Mouse (Mus musculus): ENCODE data around the gene Il10rb. TPM values are rescaled to one million over a fixed set of nuclear protein-coding genes. Genes with fewer than 3 reads are reported as not detected.
A peak's percentile ranks its signal among the peaks of the same experiment; 100 is the strongest.

The Il10rb gene
- polyA plus RNA-seq, 1 experiment from 2014 or later, result 52.3 TPM

DNA sequence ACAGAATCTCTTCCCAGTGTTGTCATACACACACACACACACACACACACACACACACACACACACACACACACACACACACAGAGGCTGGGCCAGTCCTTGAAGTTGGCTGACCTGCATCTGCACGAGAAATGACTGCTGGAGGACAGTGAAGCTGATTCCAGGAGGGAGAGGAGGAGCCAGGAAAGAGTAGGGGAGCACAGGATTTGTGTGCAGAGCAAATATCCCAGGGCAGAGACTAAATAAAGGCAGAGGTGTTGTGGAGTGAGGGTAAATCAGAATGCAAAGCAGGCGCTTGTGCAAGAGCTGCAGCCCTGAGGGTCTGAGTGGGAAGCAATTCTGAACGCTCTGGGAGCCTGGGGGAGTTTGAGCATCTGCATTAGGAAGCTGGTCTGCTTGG is 45.8 kb upstream of the Il10rb start:
- DNase-seq (ENCODE audit: low spot score), result no peak

DNA sequence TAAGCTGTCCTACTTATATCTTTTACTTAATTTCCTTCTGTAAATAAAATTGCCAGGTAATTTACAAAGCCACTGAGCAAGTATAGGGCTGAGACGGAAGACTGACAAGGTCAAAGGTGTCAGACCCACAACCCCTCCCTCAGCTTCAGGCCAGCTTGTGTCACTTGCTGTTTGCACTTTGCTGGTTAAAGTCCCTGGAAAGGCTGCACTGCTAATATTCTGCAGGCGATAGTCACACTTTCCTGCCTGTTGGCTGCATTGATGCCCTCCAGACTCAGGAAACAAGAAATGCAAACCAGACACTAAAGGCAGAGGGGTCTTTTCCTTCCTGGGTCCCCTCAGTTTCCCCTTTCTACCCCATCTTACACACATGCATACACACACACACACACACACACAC is 44.0 kb upstream of the Il10rb start:
- WGBS, result 61% methylated on average over 2 of the region's 2 CpGs
- DNase-seq (ENCODE audit: low spot score) (no peak), ATAC-seq (ENCODE audit: low FRiP score, low TSS enrichment) (no peak)
- H3K9ac ChIP-seq (ENCODE audit: low read length), result no peak overlapping the region
- H3K9me3 ChIP-seq (ENCODE audit: control insufficient read depth, low read length), result no peaks in the 10 kb centered on the region
- H3K27ac ChIP-seq (replicated peaks), result peak overlapping the region; percentile 30; the same call in 1 of the 2 replicates
- H3K36me3 ChIP-seq (ENCODE audit: control insufficient read depth, insufficient read depth, low read length), result no peaks in the 10 kb centered on the region
- TF ChIP-seq CTCF (IDR thresholded peaks at IDR 0.05; ENCODE audit: low read depth) (no peak), EP300 (optimal IDR thresholded peaks at IDR 0.05) (no peak)
- no peaks in the 10 kb centered on the region for H3K4me1 ChIP-seq (replicated peaks; ENCODE audit: control insufficient read depth, insufficient read depth)
- no peak overlapping the region for H3K4me3 ChIP-seq (ENCODE audit: low read depth, low read length)
- no peaks in the 10 kb centered on the region for H3K27me3 ChIP-seq (ENCODE audit: control insufficient read depth, insufficient read depth, low read length)
- H3K4me2 ChIP-seq (replicated peaks; ENCODE audit: low read depth), result no peak overlapping the region

More for the DNA sequence above, 45.8 kb upstream of the Il10rb start:
- TF ChIP-seq EP300 (optimal IDR thresholded peaks at IDR 0.05), result no peak
- TF ChIP-seq CTCF (IDR thresholded peaks at IDR 0.05; ENCODE audit: low read depth), result no peak
- Histone ChIP-seq H3K27ac (replicated peaks) (no peak overlapping the region), H3K9me3 (ENCODE audit: control insufficient read depth, low read length) (no peaks in the 10 kb centered on the region), H3K27me3 (ENCODE audit: control insufficient read depth, insufficient read depth, low read length) (no peaks in the 10 kb centered on the region), H3K36me3 (ENCODE audit: control insufficient read depth, insufficient read depth, low read length) (no peaks in the 10 kb centered on the region), H3K4me3 (ENCODE audit: low read depth, low read length) (no peak overlapping the region), H3K4me2 (replicated peaks; ENCODE audit: low read depth) (no peak overlapping the region), H3K9ac (ENCODE audit: low read length) (no peak overlapping the region), H3K4me1 (replicated peaks; ENCODE audit: control insufficient read depth, insufficient read depth) (no peaks in the 10 kb centered on the region)
- 52% methylated on average over 3 of the region's 3 CpGs for WGBS
- ATAC-seq (ENCODE audit: low FRiP score, low TSS enrichment), result no peak

GRCm38 (mm10) chr16:91362616-91363272 is 43.2 kb upstream of the Il10rb start:
- no peak for TF ChIP-seq CTCF (IDR thresholded peaks at IDR 0.05; ENCODE audit: low read depth)
- no peaks in the 10 kb centered on the region for H3K27me3 ChIP-seq (ENCODE audit: control insufficient read depth, insufficient read depth, low read length)
- no peaks in the 10 kb centered on the region for H3K36me3 ChIP-seq (ENCODE audit: control insufficient read depth, insufficient read depth, low read length)
- no peak for DNase-seq (ENCODE audit: low spot score)
- H3K27ac ChIP-seq (replicated peaks), result peak overlapping the region; percentile 71
- 36% methylated on average over 12 of the region's 12 CpGs for WGBS
- H3K4me3 ChIP-seq (ENCODE audit: low read depth, low read length), result no peak overlapping the region
- no peak overlapping the region for H3K4me2 ChIP-seq (replicated peaks; ENCODE audit: low read depth)
- H3K4me1 ChIP-seq (replicated peaks; ENCODE audit: control insufficient read depth, insufficient read depth), result no peaks in the 10 kb centered on the region
- ATAC-seq (ENCODE audit: low FRiP score, low TSS enrichment), result no peak
- H3K9ac ChIP-seq (ENCODE audit: low read length), result no peak overlapping the region
- H3K9me3 ChIP-seq (ENCODE audit: control insufficient read depth, low read length), result no peaks in the 10 kb centered on the region

- WGBS, result 17% methylated on average over 3 of the region's 3 CpGs
- DNase-seq (ENCODE audit: low spot score) (no peak), ATAC-seq (ENCODE audit: low FRiP score, low TSS enrichment) (peak; percentile 35; the same call in 1 of the 2 replicates)
- H3K4me1 ChIP-seq (replicated peaks; ENCODE audit: control insufficient read depth, insufficient read depth), result no peaks in the 10 kb centered on the region
- H3K4me2 ChIP-seq (replicated peaks; ENCODE audit: low read depth), result no peak overlapping the region
- peak overlapping the region; percentile 71 for H3K27ac ChIP-seq (replicated peaks)
- H3K27me3 ChIP-seq (ENCODE audit: control insufficient read depth, insufficient read depth, low read length), result no peaks in the 10 kb centered on the region
- no peaks in the 10 kb centered on the region for H3K9me3 ChIP-seq (ENCODE audit: control insufficient read depth, low read length)
- TF ChIP-seq CTCF (IDR thresholded peaks at IDR 0.05; ENCODE audit: low read depth), result no peak
- TF ChIP-seq EP300 (optimal IDR thresholded peaks at IDR 0.05), result no peak
- H3K36me3 ChIP-seq (ENCODE audit: control insufficient read depth, insufficient read depth, low read length), result no peaks in the 10 kb centered on the region
- H3K4me3 ChIP-seq (ENCODE audit: low read depth, low read length), result no peak overlapping the region
- H3K9ac ChIP-seq (ENCODE audit: low read length), result no peak overlapping the region
Observed at GRCm38 (mm10) chr16:91363483-91363882, 42.5 kb upstream of the Il10rb start.

GRCm38 (mm10) chr16:91366567-91366966 is 39.4 kb upstream of the Il10rb start:
- H3K27me3 ChIP-seq (ENCODE audit: control insufficient read depth, insufficient read depth, low read length), result no peaks in the 10 kb centered on the region
- no peak overlapping the region for H3K9ac ChIP-seq (ENCODE audit: low read length)
- TF ChIP-seq EP300 (optimal IDR thresholded peaks at IDR 0.05), result no peak
- no peak for TF ChIP-seq CTCF (IDR thresholded peaks at IDR 0.05; ENCODE audit: low read depth)
- ATAC-seq (ENCODE audit: low FRiP score, low TSS enrichment) (0 out of 2 replicates have a peak, but pooled peaks have one; percentile 22), DNase-seq (ENCODE audit: low spot score) (no peak)
- H3K4me1 ChIP-seq (replicated peaks; ENCODE audit: control insufficient read depth, insufficient read depth), result no peaks in the 10 kb centered on the region
- H3K27ac ChIP-seq (replicated peaks), result 0 out of 2 replicates have a peak overlapping the region, but pooled peaks have one; percentile 13
- no peak overlapping the region for H3K4me3 ChIP-seq (ENCODE audit: low read depth, low read length)
- H3K4me2 ChIP-seq (replicated peaks; ENCODE audit: low read depth), result no peak overlapping the region
- H3K9me3 ChIP-seq (ENCODE audit: control insufficient read depth, low read length), result no peaks in the 10 kb centered on the region
- H3K36me3 ChIP-seq (ENCODE audit: control insufficient read depth, insufficient read depth, low read length), result no peaks in the 10 kb centered on the region

GRCm38 (mm10) chr16:91367066-91367465 is 38.9 kb upstream of the Il10rb start:
- Histone ChIP-seq H3K36me3 (ENCODE audit: control insufficient read depth, insufficient read depth, low read length) (no peaks in the 10 kb centered on the region), H3K9me3 (ENCODE audit: control insufficient read depth, low read length) (no peaks in the 10 kb centered on the region), H3K27ac (replicated peaks) (0 out of 2 replicates have a peak overlapping the region, but pooled peaks have one; percentile 13), H3K4me1 (replicated peaks; ENCODE audit: control insufficient read depth, insufficient read depth) (no peaks in the 10 kb centered on the region), H3K4me2 (replicated peaks; ENCODE audit: low read depth) (no peak overlapping the region), H3K9ac (ENCODE audit: low read length) (no peak overlapping the region), H3K4me3 (ENCODE audit: low read depth, low read length) (no peak overlapping the region), H3K27me3 (ENCODE audit: control insufficient read depth, insufficient read depth, low read length) (no peaks in the 10 kb centered on the region)
- TF ChIP-seq EP300 (optimal IDR thresholded peaks at IDR 0.05), result no peak
- ATAC-seq (ENCODE audit: low FRiP score, low TSS enrichment) (no peak), DNase-seq (ENCODE audit: low spot score) (no peak)
- 76% methylated on average over 2 of the region's 2 CpGs for WGBS
